8 mouse cellular contexts compared by ENCODE assay signal in the genomic region with DNA sequence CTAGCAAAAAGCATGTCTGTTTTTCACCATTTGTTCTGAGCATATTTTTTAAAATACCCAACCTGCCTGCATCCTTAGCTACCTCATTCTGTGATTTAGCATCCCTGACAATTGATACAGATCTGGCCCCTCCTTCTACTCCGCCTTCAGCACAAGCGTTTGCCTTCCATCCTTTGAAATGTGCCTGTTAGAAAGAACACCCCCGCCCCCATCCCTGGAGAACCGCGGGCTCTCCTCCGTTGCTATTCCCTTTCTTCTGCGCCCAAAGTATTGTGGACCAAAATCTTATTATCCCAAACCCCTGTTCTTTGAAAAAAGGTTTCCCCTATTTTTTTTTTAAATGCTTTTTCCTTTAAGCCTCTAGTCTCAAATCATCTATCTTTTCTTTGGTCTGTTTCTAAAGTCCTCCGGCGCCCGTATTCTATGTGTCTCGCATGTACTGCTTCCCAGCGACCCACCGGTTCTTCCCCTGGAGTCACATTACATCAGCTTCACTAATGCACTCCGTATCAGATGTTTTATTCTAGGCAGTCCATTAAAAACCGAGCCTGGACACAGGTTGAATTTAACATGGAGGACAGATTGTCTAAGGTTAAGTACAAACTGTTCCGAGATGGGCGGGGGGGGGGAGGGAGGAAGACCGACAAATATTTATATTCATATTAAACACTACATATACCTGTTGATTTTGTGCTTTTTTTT. TPM values are rescaled to one million over a fixed set of nuclear protein-coding genes. Genes with fewer than 3 reads are reported as not detected.
DNase-seq lines count a peak whose midpoint lies in the region; ATAC-seq and TF ChIP-seq lines count a peak whose summit lies in the region.

No protein-coding gene starts in this region.

- H3K9ac ChIP-seq in kidney, embryonic 16.5 days (replicated peaks; ENCODE audit: low read length): no peak overlapping the region
- no peak overlapping the region for H3K9ac ChIP-seq in intestine, embryonic 15.5 days
- peak overlapping the region; percentile 27; the same call in 1 of the 2 replicates for H3K9ac ChIP-seq in midbrain, embryonic 11.5 days (ENCODE audit: low read length)

- H3K36me3 ChIP-seq in kidney, embryonic 16.5 days (ENCODE audit: insufficient read depth, low read length): no peaks in the 10 kb centered on the region
- no peaks in the 10 kb centered on the region for H3K36me3 ChIP-seq in kidney, adult 2 months (ENCODE audit: control insufficient read depth, insufficient read depth, low read length)
- no peaks in the 10 kb centered on the region for H3K36me3 ChIP-seq in intestine, embryonic 15.5 days
- no peaks in the 10 kb centered on the region for H3K36me3 ChIP-seq in midbrain, embryonic 11.5 days (ENCODE audit: control insufficient read depth, insufficient read depth, low read length)

- no peak; the same call in 1 of the 2 replicates for ATAC-seq in kidney, embryonic 16.5 days (ENCODE audit: low FRiP score, low TSS enrichment)
- no peak for ATAC-seq in intestine, embryonic 15.5 days
- ATAC-seq in midbrain, embryonic 11.5 days (ENCODE audit: low FRiP score): peak; percentile 13; the same call in 1 of the 2 replicates
- no peak for ATAC-seq in inflammation-experienced regulatory T-cells, adult 6 months
- no peak for ATAC-seq in monocyte, adult 5-6 weeks (replicated peaks; ENCODE audit: insufficient number of reproducible peaks, low FRiP score, low TSS enrichment, poor library complexity, severe bottlenecking)

- WGBS in kidney, embryonic 16.5 days: under 1% methylated on average over 18 of the region's 18 CpGs
- 6% methylated on average over 18 of the region's 18 CpGs for WGBS in kidney, adult 2 months
- WGBS in intestine, embryonic 15.5 days: 1% methylated on average over 18 of the region's 18 CpGs
- WGBS in midbrain, embryonic 11.5 days: under 1% methylated on average over 18 of the region's 18 CpGs

- DNase-seq in kidney, adult 2 months: no peak
- peak; percentile 67 for DNase-seq in embryo, embryonic 10.5 days (ENCODE audit: low spot score)
- peak; percentile 93 for DNase-seq in midbrain, embryonic 11.5 days (ENCODE audit: low spot score, missing footprints)
- DNase-seq in T-cell, adult 2 months (ENCODE audit: low spot score): no peak

- H3K9me3 ChIP-seq in kidney, embryonic 16.5 days (ENCODE audit: low read length): no peaks in the 10 kb centered on the region
- no peaks in the 10 kb centered on the region for H3K9me3 ChIP-seq in intestine, embryonic 15.5 days
- H3K9me3 ChIP-seq in midbrain, embryonic 11.5 days (ENCODE audit: control insufficient read depth, low read length): no peaks in the 10 kb centered on the region

- H3K4me2 ChIP-seq in kidney, embryonic 16.5 days (replicated peaks; ENCODE audit: low read depth, low read length): peak overlapping the region; percentile 100
- peak overlapping the region; percentile 96 for H3K4me2 ChIP-seq in intestine, embryonic 15.5 days (replicated peaks)
- peak overlapping the region; percentile 95 for H3K4me2 ChIP-seq in midbrain, embryonic 11.5 days

- TF ChIP-seq CTCF in kidney, adult 2 months (conservative IDR thresholded peaks at IDR 0.05; ENCODE audit: insufficient read depth, insufficient read length, low read depth, low read length): no peak

- H3K4me3 ChIP-seq in kidney, embryonic 16.5 days (ENCODE audit: low read length): peak overlapping the region; percentile 64
- H3K4me3 ChIP-seq in kidney, adult 2 months (ENCODE audit: insufficient read depth, low read depth, low read length): no peak overlapping the region
- H3K4me3 ChIP-seq in intestine, embryonic 15.5 days (replicated peaks): peak overlapping the region; percentile 49
- peak overlapping the region; percentile 70 for H3K4me3 ChIP-seq in midbrain, embryonic 11.5 days (ENCODE audit: low read depth, low read length)

- TF ChIP-seq POLR2A in kidney, adult 2 months (IDR thresholded peaks at IDR 0.05; ENCODE audit: low read depth, low read length): no peak

- H3K27me3 ChIP-seq in kidney, embryonic 16.5 days (ENCODE audit: insufficient read depth, low read length): peaks cover 24% of the 10 kb centered on the region
- H3K27me3 ChIP-seq in kidney, adult 2 months (replicated peaks; ENCODE audit: control insufficient read depth, insufficient read depth, low read length): no peaks in the 10 kb centered on the region; the same call in 1 of the 2 replicates
- peaks cover 36% of the 10 kb centered on the region for H3K27me3 ChIP-seq in intestine, embryonic 15.5 days (replicated peaks)
- 0 out of 2 replicates have a peak, but pooled peaks cover 2% of the 10 kb centered on the region for H3K27me3 ChIP-seq in midbrain, embryonic 11.5 days (ENCODE audit: control insufficient read depth, insufficient read depth, low read length)

- peaks cover 11% of the 10 kb centered on the region for H3K4me1 ChIP-seq in kidney, embryonic 16.5 days (ENCODE audit: insufficient read depth, low read length)
- H3K4me1 ChIP-seq in kidney, adult 2 months (ENCODE audit: control insufficient read depth, insufficient read depth, low read length): no peaks in the 10 kb centered on the region
- peaks cover 14% of the 10 kb centered on the region for H3K4me1 ChIP-seq in intestine, embryonic 15.5 days (replicated peaks)
- peaks cover 24% of the 10 kb centered on the region for H3K4me1 ChIP-seq in midbrain, embryonic 11.5 days (ENCODE audit: control insufficient read depth, insufficient read depth, low read length)

- no peak overlapping the region for H3K27ac ChIP-seq in kidney, embryonic 16.5 days (ENCODE audit: low read length)
- no peak overlapping the region for H3K27ac ChIP-seq in kidney, adult 2 months (ENCODE audit: insufficient read depth, low read depth, low read length)
- no peak overlapping the region for H3K27ac ChIP-seq in intestine, embryonic 15.5 days
- no peak overlapping the region for H3K27ac ChIP-seq in midbrain, embryonic 11.5 days (ENCODE audit: low read depth, low read length)

RNA-seq across cellular contexts. Expression of a gene that starts 0.6 kb away (rescaled TPM):
- 59.3 and 67.9 TPM in 2 replicates for polyA plus RNA-seq in kidney, embryonic 16.5 days (2015; fragmentation: Nextera tagmentation; extraction: Ambion mirVana)
- 12.1 and 16.8 TPM in 2 replicates for polyA plus RNA-seq in kidney, adult 2 months (2012; rRNA removed)
- polyA plus RNA-seq in intestine, embryonic 15.5 days (2015; fragmentation: Nextera tagmentation; extraction: Ambion mirVana): 89.5 and 95.7 TPM in 2 replicates
- polyA plus RNA-seq in midbrain, embryonic 11.5 days (2014; fragmentation: Nextera tagmentation; extraction: Ambion mirVana): 473 and 474 TPM in 2 replicates
- under 1 TPM in 1 of 3 experiments, not detected in 2; 0.87 TPM for polyA plus RNA-seq in inflammation-experienced regulatory T-cells, adult 6 months (2017; shearing (Covaris generic))
- not detected in 3 replicates for total RNA-seq in monocyte, adult 5-6 weeks (2017)

RNA-seq across cellular contexts. Expression of a gene that starts 56.8 kb away (rescaled TPM):
- polyA plus RNA-seq in kidney, embryonic 16.5 days (2015; fragmentation: Nextera tagmentation; extraction: Ambion mirVana): 62.4 and 71.5 TPM in 2 replicates
- polyA plus RNA-seq in kidney, adult 2 months (2012; rRNA removed): 21.4 and 27.7 TPM in 2 replicates
- 32.0 and 35.4 TPM in 2 replicates for polyA plus RNA-seq in intestine, embryonic 15.5 days (2015; fragmentation: Nextera tagmentation; extraction: Ambion mirVana)
- polyA plus RNA-seq in midbrain, embryonic 11.5 days (2014; fragmentation: Nextera tagmentation; extraction: Ambion mirVana): 33.1 and 34.0 TPM in 2 replicates
- polyA plus RNA-seq in inflammation-experienced regulatory T-cells, adult 6 months (2017; shearing (Covaris generic)): under 1 TPM; 0.42 to 0.80 (median 0.55) TPM
- total RNA-seq in monocyte, adult 5-6 weeks (2017): 0.29 TPM in 1 of 3 replicates, not detected in the others

Comparison
In these comparisons a context has a peak if more than half of its experiments do, and no peak if none do; other contexts are left out.
1. DNase-seq: peak in embryo, embryonic 10.5 days (single experiment) and midbrain, embryonic 11.5 days (single experiment); none in kidney, adult 2 months (single experiment) and T-cell, adult 2 months (single experiment).
2. RNA of a gene that starts 56.8 kb away (polyA plus RNA-seq): 62.4 to 71.5 TPM in kidney, embryonic 16.5 days, 32.0 to 35.4 TPM in intestine, embryonic 15.5 days, 33.1 to 34.0 TPM in midbrain, embryonic 11.5 days and 21.4 to 27.7 TPM in kidney, adult 2 months; 0.42 to 0.80 TPM in inflammation-experienced regulatory T-cells, adult 6 months; every median in the first group is over 10 times any median in the second.
3. Peak in every context shown above with its lines, with median percentiles within 50 percentile points of each other: H3K4me2 ChIP-seq.